Mouse (Mus musculus) ES-E14 (cell line): ENCODE measurements around the gene Fam120b. TPM values are rescaled to one million over a fixed set of nuclear protein-coding genes. Genes with fewer than 3 reads are reported as not detected.

ENCODE experiments used
- DNase-seq: peaks from one replicate; pipeline ENCODE4 v3.0.0-alpha.2; 2013; ENCODE audit warnings: low read depth, low spot score
- H3K27ac ChIP-seq: 2 replicates; pipeline ENCODE4 v1.5.1; 2012; ENCODE audit warnings: low read depth, mild to moderate bottlenecking, low read length, moderate library complexity, mixed read lengths; ENCODE audit not compliant: poor library complexity, insufficient read depth, severe bottlenecking
- H3K36me3 ChIP-seq: 2 replicates; pipeline ENCODE4 v1.6.1; 2012; ENCODE audit warnings: mild to moderate bottlenecking, low read length, moderate library complexity, mixed read lengths; ENCODE audit not compliant: control insufficient read depth, poor library complexity, insufficient read depth, severe bottlenecking
- H3K4me1 ChIP-seq, 2 experiments: fragments of 150-350 bp in 1 of 2; sonication (generic) in 1 of 2; 2 replicates each; pipeline ENCODE4 v1.6.1; 2012; ENCODE audit warnings: low read length in 2 of 2, mild to moderate bottlenecking in 1 of 2, mixed read lengths in 1 of 2; ENCODE audit not compliant: control insufficient read depth in 2 of 2, insufficient read depth in 2 of 2, poor library complexity in 1 of 2
- H3K4me3 ChIP-seq, 2 experiments: fragments of 150-350 bp in 1 of 2; sonication (generic) in 1 of 2; 2 replicates each; pipeline ENCODE4 v1.5.1; 2012; ENCODE audit warnings: low read length in 2 of 2, low read depth in 1 of 2, mild to moderate bottlenecking in 1 of 2, mixed read lengths in 1 of 2; ENCODE audit not compliant: insufficient read depth in 1 of 2, poor library complexity in 1 of 2, severe bottlenecking in 1 of 2
- H3K9ac ChIP-seq: 2 replicates; pipeline ENCODE4 v1.6.1; 2012; ENCODE audit warnings: low read depth, mild to moderate bottlenecking, low read length, mixed read lengths; ENCODE audit not compliant: poor library complexity, insufficient read depth, severe bottlenecking
- H3K9me3 ChIP-seq: fragments of 150-350 bp; sonication (generic); 2 replicates; pipeline ENCODE4 v1.6.1; 2012; ENCODE audit warnings: low read depth, mild to moderate bottlenecking, low read length; ENCODE audit not compliant: control insufficient read depth, insufficient read depth
- CHD2 ChIP-seq: IDR thresholded peaks from 2 replicates; pipeline ENCODE4 v1.6.1; 2014; ENCODE audit warnings: mild to moderate bottlenecking, low read depth, low read length, inconsistent platforms
- HCFC1 ChIP-seq: IDR thresholded peaks from 2 replicates; pipeline ENCODE4 v1.6.1; 2012; ENCODE audit warnings: low read length, inconsistent platforms, borderline replicate concordance; ENCODE audit not compliant: insufficient read depth
- MAFK ChIP-seq: IDR thresholded peaks from 2 replicates; pipeline ENCODE4 v1.6.1; 2014; ENCODE audit warnings: mild to moderate bottlenecking, low read depth, low read length, inconsistent platforms; ENCODE audit not compliant: insufficient read depth
- ZC3H11A ChIP-seq: IDR thresholded peaks from 2 replicates; pipeline ENCODE4 v1.6.1; 2012; ENCODE audit warnings: low read depth, mild to moderate bottlenecking, inconsistent platforms, low read length, borderline replicate concordance
- ZNF384 ChIP-seq: IDR thresholded peaks from 2 replicates; pipeline ENCODE4 v1.6.1; 2012; ENCODE audit warnings: low read depth, low read length, inconsistent platforms
- in situ Hi-C, 2 experiments: fragments of 600-800 bp; cut with MboI; formaldehyde crosslinking; loops; one replicate each; pipeline ENCODE4 v1.15.1; 2025; ENCODE audit warnings: low sequenced_read_pairs in 2 of 2, inconsistent platforms in 1 of 2; ENCODE audit not compliant: unreplicated experiment in 2 of 2
- total RNA-seq: library from RNA; depleted of rRNA; stranded (reverse); fragments of 300-350 nt; gene quantifications from 2 replicates; pipeline ENCODE4 v1.2.3, GENCODE M21; 2012

Gene Fam120b
- total RNA-seq, 1 experiment, result 7.1 TPM

DNA sequence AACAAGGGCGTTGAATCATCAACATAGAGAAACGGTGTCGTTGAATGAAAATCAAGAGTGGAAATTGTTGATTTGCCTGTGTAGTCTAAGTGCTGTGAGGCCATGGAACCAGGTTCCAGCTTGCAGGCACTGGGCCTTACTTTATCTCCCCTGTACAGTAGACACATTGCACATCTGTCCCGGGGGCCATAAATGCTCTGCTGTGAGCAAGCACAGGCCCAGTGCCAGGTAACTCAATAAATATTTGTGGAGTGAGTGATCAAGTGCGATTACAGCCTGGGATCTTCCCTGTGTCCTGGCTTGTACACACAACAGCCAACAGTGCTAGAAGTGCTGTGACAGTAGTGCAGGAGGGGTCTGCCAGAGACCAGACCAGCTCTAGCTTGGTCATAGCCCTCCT lies 39.5 kb upstream of the Fam120b start:
- in situ Hi-C loops, result no loop called here
- H3K36me3 ChIP-seq, result no peaks in the 10 kb centered on the region
- no peak overlapping the region for H3K4me3 ChIP-seq
- no peak for DNase-seq
- no peaks in the 10 kb centered on the region for H3K4me1 ChIP-seq
- no peak for TF ChIP-seq CHD2
- TF ChIP-seq HCFC1, result no peak
- TF ChIP-seq ZNF384, result no peak
- TF ChIP-seq ZC3H11A, result no peak
- no peak for TF ChIP-seq MAFK
- no peak overlapping the region for H3K9ac ChIP-seq
- H3K27ac ChIP-seq, result no peak overlapping the region
- no peaks in the 10 kb centered on the region for H3K9me3 ChIP-seq

DNA sequence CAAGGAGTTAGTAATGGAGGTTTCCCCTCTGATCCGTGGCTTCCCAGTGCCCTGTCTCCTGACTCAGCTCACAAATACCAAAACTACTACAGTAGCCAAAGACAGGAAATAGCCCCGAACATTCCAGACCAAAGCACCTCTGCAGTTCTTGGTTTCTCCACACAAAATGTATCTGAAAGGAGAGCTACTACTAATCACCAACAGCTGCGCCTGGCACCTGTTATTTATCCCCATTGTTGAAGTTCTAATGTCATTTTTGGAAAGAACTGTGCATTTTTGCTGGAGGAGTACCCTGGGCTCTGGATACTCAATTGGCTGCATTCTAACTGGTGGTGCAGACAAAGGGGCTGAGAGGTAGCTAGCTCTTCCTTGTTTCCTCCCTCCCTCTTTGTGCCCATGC lies 38.9 kb upstream of the Fam120b start:
- no peak for DNase-seq
- Histone ChIP-seq H3K9me3 (no peaks in the 10 kb centered on the region), H3K36me3 (no peaks in the 10 kb centered on the region), H3K4me3 (no peak overlapping the region), H3K4me1 (no peaks in the 10 kb centered on the region), H3K9ac (no peak overlapping the region), H3K27ac (no peak overlapping the region)
- TF ChIP-seq MAFK, result no peak
- TF ChIP-seq HCFC1, result no peak
- in situ Hi-C loops, result no loop called here

DNA sequence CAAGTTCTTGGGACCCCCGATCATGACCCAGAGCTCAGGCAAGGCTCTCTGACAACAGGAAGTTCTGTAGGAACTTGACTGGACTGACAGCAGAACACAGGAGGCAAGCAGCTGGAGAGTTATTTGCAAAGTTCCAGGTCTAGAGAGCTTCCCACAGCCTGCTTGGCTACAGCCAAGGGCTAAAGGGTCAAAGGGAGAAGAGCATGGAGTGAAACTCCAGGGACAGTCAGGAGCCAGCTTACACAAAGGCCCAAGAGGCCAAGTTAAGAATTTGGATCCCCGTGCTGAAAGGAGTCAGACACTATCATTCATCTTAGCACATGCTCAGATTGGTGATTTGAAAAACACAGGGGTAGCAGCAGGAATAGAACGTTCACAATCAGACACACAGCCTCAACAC lies 32.3 kb upstream of the Fam120b start:
- in situ Hi-C loops, result no loop called here
- TF ChIP-seq CHD2 (no peak), ZNF384 (no peak), HCFC1 (no peak), MAFK (no peak), ZC3H11A (no peak)
- H3K9ac ChIP-seq, result no peak overlapping the region
- no peak overlapping the region for H3K27ac ChIP-seq
- no peaks in the 10 kb centered on the region for H3K9me3 ChIP-seq
- H3K36me3 ChIP-seq, result no peaks in the 10 kb centered on the region
- H3K4me1 ChIP-seq, result no peaks in the 10 kb centered on the region
- no peak for DNase-seq
- no peak overlapping the region for H3K4me3 ChIP-seq

DNA sequence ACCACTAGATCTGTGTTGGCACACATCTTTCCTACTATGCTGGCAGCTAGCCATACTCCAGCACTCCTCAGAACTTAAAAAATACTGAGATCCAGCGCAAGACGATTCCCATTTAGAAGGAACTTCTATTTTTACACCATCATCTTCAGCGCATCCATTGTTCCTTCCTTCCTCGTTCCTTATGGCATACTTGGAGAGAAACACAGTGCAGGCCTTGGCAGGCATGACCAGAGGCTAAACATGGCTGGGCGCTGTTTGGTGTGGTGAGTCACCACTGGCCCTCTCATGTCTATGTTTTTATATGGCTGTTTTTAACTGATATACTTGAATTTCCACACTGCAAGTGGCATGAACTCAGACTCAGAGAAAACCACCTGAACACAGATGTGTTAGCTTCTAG lies 30.4 kb upstream of the Fam120b start:
- Histone ChIP-seq H3K9ac (no peak overlapping the region), H3K4me3 (no peak overlapping the region), H3K36me3 (peaks cover 6% of the 10 kb centered on the region; the same call in 1 of the 2 replicates), H3K4me1 (no peaks in the 10 kb centered on the region), H3K27ac (no peak overlapping the region), H3K9me3 (no peaks in the 10 kb centered on the region)
- TF ChIP-seq ZC3H11A (no peak), CHD2 (no peak), MAFK (no peak), ZNF384 (no peak), HCFC1 (no peak)
- no peak for DNase-seq
- in situ Hi-C loops, result no loop called here

DNA sequence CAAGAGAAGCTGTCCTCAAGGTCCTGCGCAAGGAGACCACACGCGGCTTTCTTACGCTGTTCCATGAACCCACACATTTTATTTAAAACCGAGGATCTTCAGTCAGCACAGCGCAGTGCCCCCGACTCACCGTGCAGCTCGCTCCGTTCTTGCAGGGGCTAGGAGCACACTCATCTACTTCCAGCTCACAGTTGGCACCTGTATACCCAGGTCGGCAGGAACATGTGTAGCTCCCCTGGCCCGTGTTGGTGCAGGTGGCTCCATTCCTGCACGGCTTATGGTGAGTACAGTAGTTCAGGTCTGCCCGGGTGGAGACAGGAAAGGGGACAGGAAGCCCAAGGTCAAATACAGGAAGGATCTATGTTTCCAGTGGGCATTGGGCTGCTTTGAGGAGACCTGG lies 25.6 kb upstream of the Fam120b start:
- Histone ChIP-seq H3K4me3 (no peak overlapping the region), H3K4me1 (peaks cover 0 to 1% of the 10 kb centered on the region in 2 experiments; a peak in 2 of 4 replicates), H3K9ac (no peak overlapping the region), H3K36me3 (peaks cover 6% of the 10 kb centered on the region; the same call in 1 of the 2 replicates), H3K27ac (no peak overlapping the region), H3K9me3 (no peaks in the 10 kb centered on the region)
- no peak for TF ChIP-seq CHD2
- in situ Hi-C loops, result no loop called here
- no peak for DNase-seq
